Mouse (Mus musculus): ENCODE data around the gene Lnx1.

- no peak for TF ChIP-seq CTCF (conservative IDR thresholded peaks at IDR 0.05; ENCODE audit: low read length)
- TF ChIP-seq NANOG (IDR thresholded peaks at IDR 0.05; ENCODE audit: borderline replicate concordance, low read length), result no peak
Measured at GRCm38 (mm10) chr5:74624385-74624784, 78.3 kb downstream of the Lnx1 start.

Measured in E14TG2a.4 (cell line).